Mouse (Mus musculus): ENCODE data around the gene Dpt. TPM values are rescaled to one million over a fixed set of nuclear protein-coding genes. Genes with fewer than 3 reads are reported as not detected.
"Not testable (repeated sequence)": the region's sequence is repeated elsewhere in the genome, so short reads cannot be mapped to it uniquely, and the experiment has no call there.

Gene Dpt
- polyA plus RNA-seq, 1 experiment from 2014 or later, result 1.0 TPM

GRCm38 (mm10) chr1:164790296-164790695 is 6.1 kb upstream of the Dpt start:
- 95% methylated on average over 12 of the region's 12 CpGs for WGBS
- not testable (repeated sequence) for ATAC-seq (ENCODE audit: insufficient number of reproducible peaks, insufficient read depth, low FRiP score, low TSS enrichment); H3K9me3 ChIP-seq

DNA sequence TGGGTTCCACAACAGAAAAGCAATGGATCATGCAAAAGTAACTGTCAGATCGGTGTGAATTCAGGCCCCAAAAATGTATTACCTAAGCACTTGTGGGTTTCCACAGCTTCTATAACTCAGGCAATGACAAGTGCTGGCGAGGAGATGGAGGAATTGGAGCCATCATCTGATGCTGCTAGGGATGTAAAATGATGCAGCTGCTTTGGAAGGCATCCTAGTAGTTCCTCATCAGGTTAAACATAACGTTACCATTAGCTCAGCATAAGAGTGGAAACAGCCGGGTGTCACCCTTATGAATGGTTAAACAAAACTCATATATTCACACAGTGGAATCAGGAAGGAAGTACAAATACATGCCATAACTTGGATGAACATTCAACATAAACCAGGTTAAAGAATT is 3.4 kb upstream of the Dpt start:
- Histone ChIP-seq H3K4me3 (no peak overlapping the region), H3K4me1 (0 out of 2 replicates have a peak, but pooled peaks cover 5% of the 10 kb centered on the region), H3K9me3 (no peaks in the 10 kb centered on the region), H3K4me2 (replicated peaks) (no peak overlapping the region), H3K27ac (no peak overlapping the region), H3K27me3 (no peaks in the 10 kb centered on the region), H3K36me3 (no peaks in the 10 kb centered on the region), H3K9ac (no peak overlapping the region)
- no peak for ATAC-seq (ENCODE audit: insufficient number of reproducible peaks, insufficient read depth, low FRiP score, low TSS enrichment)
- 84% methylated on average over 4 of the region's 4 CpGs for WGBS

More at GRCm38 (mm10) chr1:164790296-164790695, 6.1 kb upstream of the Dpt start:
- not testable (repeated sequence) for H3K27ac ChIP-seq; H3K4me1 ChIP-seq; H3K9ac ChIP-seq; H3K4me3 ChIP-seq; H3K36me3 ChIP-seq; H3K4me2 ChIP-seq (replicated peaks); H3K27me3 ChIP-seq

DNA sequence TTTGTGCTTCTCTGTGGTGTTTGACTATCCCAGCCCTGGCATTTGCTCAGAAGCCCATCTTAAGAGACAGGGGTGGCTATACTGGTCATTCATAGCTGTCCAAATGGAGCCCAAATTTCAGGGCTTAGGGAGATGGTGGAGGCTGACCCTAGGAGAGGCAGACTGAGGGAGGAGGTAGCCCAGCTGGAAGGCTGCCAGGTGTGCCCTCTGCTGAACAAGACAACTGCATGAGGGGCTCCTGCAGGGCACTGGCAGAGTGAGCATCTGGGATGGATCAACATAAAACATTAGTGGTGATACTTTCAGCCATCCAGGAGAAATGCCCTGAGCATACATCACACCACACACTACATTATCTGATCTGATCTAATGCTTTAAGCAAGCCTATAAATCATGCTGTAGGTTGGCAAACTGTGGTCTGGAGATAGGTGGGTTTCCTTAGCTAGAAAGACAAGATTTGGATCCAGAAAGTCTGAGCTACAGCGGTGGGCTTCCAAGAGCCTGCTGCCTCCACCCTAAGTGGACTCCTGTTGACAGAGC is 1.4 kb downstream of the Dpt start:
- Histone ChIP-seq H3K9ac (no peak overlapping the region), H3K27ac (no peak overlapping the region), H3K27me3 (no peaks in the 10 kb centered on the region), H3K4me1 (0 out of 2 replicates have a peak, but pooled peaks cover 5% of the 10 kb centered on the region), H3K9me3 (no peaks in the 10 kb centered on the region), H3K4me2 (replicated peaks) (no peak overlapping the region), H3K4me3 (no peak overlapping the region), H3K36me3 (no peaks in the 10 kb centered on the region)
- 93% methylated on average over 1 of the region's 1 CpGs for WGBS
- ATAC-seq (ENCODE audit: insufficient number of reproducible peaks, insufficient read depth, low FRiP score, low TSS enrichment), result no peak

GRCm38 (mm10) chr1:164798471-164798922 is 2.1 kb downstream of the Dpt start:
- no peak for ATAC-seq (ENCODE audit: insufficient number of reproducible peaks, insufficient read depth, low FRiP score, low TSS enrichment)
- Histone ChIP-seq H3K4me1 (0 out of 2 replicates have a peak, but pooled peaks cover 5% of the 10 kb centered on the region), H3K27ac (no peak overlapping the region), H3K9me3 (no peaks in the 10 kb centered on the region), H3K27me3 (no peaks in the 10 kb centered on the region), H3K4me2 (replicated peaks) (no peak overlapping the region), H3K36me3 (no peaks in the 10 kb centered on the region), H3K4me3 (no peak overlapping the region), H3K9ac (no peak overlapping the region)
- WGBS, result 35% methylated on average over 1 of the region's 1 CpGs

DNA sequence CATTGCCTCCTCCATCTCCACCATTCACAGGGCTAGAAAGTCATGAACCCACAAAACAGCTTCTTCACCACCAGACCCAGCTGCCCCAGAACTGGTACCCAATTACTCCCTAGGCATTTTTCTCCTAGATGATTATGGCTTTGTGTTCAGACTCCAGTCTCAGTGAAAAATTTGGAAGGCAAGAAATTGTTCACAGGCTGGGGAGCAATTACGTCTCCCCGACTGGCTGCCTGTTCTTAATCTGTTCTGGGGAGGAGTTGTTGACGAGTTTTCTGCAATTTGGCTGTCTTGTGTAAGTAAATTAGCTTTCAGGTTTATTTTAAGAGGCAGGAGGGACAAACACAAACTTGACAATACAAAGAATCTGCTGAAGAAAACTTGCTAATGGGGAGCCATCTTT is 2.7 kb downstream of the Dpt start:
- no peak for ATAC-seq (ENCODE audit: insufficient number of reproducible peaks, insufficient read depth, low FRiP score, low TSS enrichment)
- Histone ChIP-seq H3K27me3 (no peaks in the 10 kb centered on the region), H3K27ac (no peak overlapping the region), H3K36me3 (no peaks in the 10 kb centered on the region), H3K4me1 (0 out of 2 replicates have a peak, but pooled peaks cover 5% of the 10 kb centered on the region), H3K9ac (no peak overlapping the region), H3K9me3 (no peaks in the 10 kb centered on the region), H3K4me2 (replicated peaks) (no peak overlapping the region), H3K4me3 (no peak overlapping the region)
- 36% methylated on average over 3 of the region's 3 CpGs for WGBS

DNA sequence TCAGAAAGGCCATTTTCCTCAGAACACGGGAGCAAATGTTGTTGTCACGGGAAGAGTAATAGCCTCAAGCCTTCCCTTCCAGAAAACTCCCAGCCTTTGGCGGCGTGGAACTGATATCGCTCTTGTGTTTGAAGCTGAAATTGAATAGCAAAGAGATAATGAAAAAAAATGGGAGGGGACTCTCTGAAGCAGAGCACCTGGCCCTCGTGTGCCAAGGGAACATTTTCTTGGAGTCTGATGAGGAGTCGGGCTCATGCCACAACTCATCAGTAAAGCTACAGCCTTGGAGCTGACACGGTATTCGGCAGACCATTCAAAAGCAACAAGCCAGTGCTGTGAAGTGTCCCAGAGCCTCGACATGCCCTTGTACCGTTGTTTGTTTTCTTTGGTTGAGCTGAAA is 7.8 kb downstream of the Dpt start:
- Histone ChIP-seq H3K36me3 (no peaks in the 10 kb centered on the region), H3K27ac (no peak overlapping the region), H3K4me2 (replicated peaks) (no peak overlapping the region), H3K4me3 (no peak overlapping the region), H3K9ac (no peak overlapping the region), H3K4me1 (no peaks in the 10 kb centered on the region), H3K9me3 (no peaks in the 10 kb centered on the region), H3K27me3 (no peaks in the 10 kb centered on the region)
- ATAC-seq (ENCODE audit: insufficient number of reproducible peaks, insufficient read depth, low FRiP score, low TSS enrichment), result no peak
- WGBS, result 74% methylated on average over 11 of the region's 11 CpGs

DNA sequence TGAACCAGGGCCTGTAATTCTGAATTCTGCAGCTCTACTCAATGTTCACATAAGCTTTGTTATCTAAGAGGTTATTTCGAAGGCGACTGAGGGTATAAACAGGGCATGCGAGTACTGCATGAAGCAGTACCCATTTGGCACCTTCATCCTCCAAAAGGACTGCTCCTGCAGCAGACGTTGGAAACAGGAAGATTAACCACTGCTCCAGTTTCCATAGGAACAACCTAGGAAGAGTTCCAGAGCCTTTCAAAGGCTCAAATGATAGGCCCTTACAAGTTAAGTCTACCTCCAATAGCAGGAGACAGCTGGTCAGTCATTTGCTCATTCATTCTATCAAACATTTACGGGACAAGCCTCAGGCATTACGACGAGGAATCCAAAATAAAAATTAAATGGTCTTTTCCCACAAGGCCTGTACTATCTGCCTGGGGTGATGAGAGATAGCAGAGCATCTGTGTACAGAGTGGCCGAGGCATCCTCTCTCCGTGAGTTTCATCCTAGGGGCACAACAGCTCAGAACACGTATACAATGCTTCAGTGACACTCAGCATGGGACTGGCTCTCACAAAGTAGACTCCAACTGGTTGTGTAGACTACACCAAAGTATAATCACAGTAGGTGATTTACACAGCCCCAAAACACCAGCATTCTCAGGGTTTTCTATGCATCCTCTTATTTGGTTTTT is 8.4 kb downstream of the Dpt start:
- no peak overlapping the region for H3K4me2 ChIP-seq (replicated peaks)
- H3K4me3 ChIP-seq, result no peak overlapping the region
- H3K9me3 ChIP-seq, result no peaks in the 10 kb centered on the region
- no peak overlapping the region for H3K9ac ChIP-seq
- no peak for ATAC-seq (ENCODE audit: insufficient number of reproducible peaks, insufficient read depth, low FRiP score, low TSS enrichment)
- H3K27ac ChIP-seq, result no peak overlapping the region
- no peaks in the 10 kb centered on the region for H3K4me1 ChIP-seq
- WGBS, result 84% methylated on average over 10 of the region's 10 CpGs
- H3K27me3 ChIP-seq, result no peaks in the 10 kb centered on the region
- H3K36me3 ChIP-seq, result no peaks in the 10 kb centered on the region

GRCm38 (mm10) chr1:164809371-164809770 is 12.9 kb downstream of the Dpt start:
- no peak for ATAC-seq (ENCODE audit: insufficient number of reproducible peaks, insufficient read depth, low FRiP score, low TSS enrichment)
- no peak overlapping the region for H3K4me2 ChIP-seq (replicated peaks)
- no peaks in the 10 kb centered on the region for H3K27me3 ChIP-seq

GRCm38 (mm10) chr1:164811296-164811695 is 14.9 kb downstream of the Dpt start:
- WGBS, result 89% methylated on average over 3 of the region's 3 CpGs

More at GRCm38 (mm10) chr1:164809371-164809770, 12.9 kb downstream of the Dpt start:
- Histone ChIP-seq H3K9ac (no peak overlapping the region), H3K36me3 (no peaks in the 10 kb centered on the region), H3K4me3 (no peak overlapping the region), H3K4me1 (no peaks in the 10 kb centered on the region), H3K9me3 (no peaks in the 10 kb centered on the region), H3K27ac (no peak overlapping the region)
- WGBS, result 92% methylated on average over 2 of the region's 2 CpGs

GRCm38 (mm10) chr1:164814243-164814642 is 17.8 kb downstream of the Dpt start:
- no peak overlapping the region for H3K27ac ChIP-seq
- H3K9me3 ChIP-seq, result no peaks in the 10 kb centered on the region
- H3K4me2 ChIP-seq (replicated peaks), result no peak overlapping the region
- WGBS, result 73% methylated on average over 2 of the region's 2 CpGs
- no peak overlapping the region for H3K4me3 ChIP-seq
- ATAC-seq (ENCODE audit: insufficient number of reproducible peaks, insufficient read depth, low FRiP score, low TSS enrichment), result no peak
- H3K9ac ChIP-seq, result no peak overlapping the region
- H3K36me3 ChIP-seq, result no peaks in the 10 kb centered on the region
- H3K4me1 ChIP-seq, result no peaks in the 10 kb centered on the region
- H3K27me3 ChIP-seq, result no peaks in the 10 kb centered on the region

More at GRCm38 (mm10) chr1:164811296-164811695, 14.9 kb downstream of the Dpt start:
- no peak for ATAC-seq (ENCODE audit: insufficient number of reproducible peaks, insufficient read depth, low FRiP score, low TSS enrichment)
- H3K4me3 ChIP-seq, result no peak overlapping the region
- no peak overlapping the region for H3K27ac ChIP-seq
- no peaks in the 10 kb centered on the region for H3K36me3 ChIP-seq
- H3K27me3 ChIP-seq, result no peaks in the 10 kb centered on the region
- no peak overlapping the region for H3K9ac ChIP-seq
- H3K9me3 ChIP-seq, result no peaks in the 10 kb centered on the region
- H3K4me1 ChIP-seq, result no peaks in the 10 kb centered on the region
- H3K4me2 ChIP-seq (replicated peaks), result no peak overlapping the region

GRCm38 (mm10) chr1:164815330-164815729 is 18.9 kb downstream of the Dpt start:
- Histone ChIP-seq H3K9ac (no peak overlapping the region), H3K36me3 (no peaks in the 10 kb centered on the region), H3K9me3 (no peaks in the 10 kb centered on the region), H3K4me3 (no peak overlapping the region), H3K27ac (no peak overlapping the region), H3K4me2 (replicated peaks) (no peak overlapping the region), H3K27me3 (no peaks in the 10 kb centered on the region), H3K4me1 (no peaks in the 10 kb centered on the region)
- WGBS, result 68% methylated on average over 5 of the region's 5 CpGs
- no peak for ATAC-seq (ENCODE audit: insufficient number of reproducible peaks, insufficient read depth, low FRiP score, low TSS enrichment)

GRCm38 (mm10) chr1:164817331-164817730 is 20.9 kb downstream of the Dpt start:
- Histone ChIP-seq H3K9ac (no peak overlapping the region), H3K9me3 (no peaks in the 10 kb centered on the region), H3K4me3 (no peak overlapping the region), H3K4me2 (replicated peaks) (no peak overlapping the region), H3K36me3 (no peaks in the 10 kb centered on the region), H3K27me3 (no peaks in the 10 kb centered on the region), H3K27ac (no peak overlapping the region), H3K4me1 (no peaks in the 10 kb centered on the region; the same call in 1 of the 2 replicates)
- WGBS, result 89% methylated on average over 3 of the region's 3 CpGs
- ATAC-seq (ENCODE audit: insufficient number of reproducible peaks, insufficient read depth, low FRiP score, low TSS enrichment), result no peak
